Mouse (Mus musculus) splenic B cell, adult 2 months (primary cell): ENCODE measurements around the gene Scube1.

Experiments used
- DNase-seq: peaks from one replicate; pipeline ENCODE4 v3.0.0-alpha.2; 2011; ENCODE audit warnings: low read depth, low spot score
- H3K27me3 ChIP-seq: 2 replicates; pipeline ENCODE4 v1.6.1; 2012; ENCODE audit warnings: mild to moderate bottlenecking, low read length, moderate library complexity, mixed read lengths; ENCODE audit not compliant: control insufficient read depth, poor library complexity, insufficient read depth, severe bottlenecking
- H3K36me3 ChIP-seq: 2 replicates; pipeline ENCODE4 v1.6.1; 2012; ENCODE audit warnings: mild to moderate bottlenecking, low read length, moderate library complexity, mixed read lengths; ENCODE audit not compliant: control insufficient read depth, poor library complexity, insufficient read depth, severe bottlenecking

Scube1 gene

DNA sequence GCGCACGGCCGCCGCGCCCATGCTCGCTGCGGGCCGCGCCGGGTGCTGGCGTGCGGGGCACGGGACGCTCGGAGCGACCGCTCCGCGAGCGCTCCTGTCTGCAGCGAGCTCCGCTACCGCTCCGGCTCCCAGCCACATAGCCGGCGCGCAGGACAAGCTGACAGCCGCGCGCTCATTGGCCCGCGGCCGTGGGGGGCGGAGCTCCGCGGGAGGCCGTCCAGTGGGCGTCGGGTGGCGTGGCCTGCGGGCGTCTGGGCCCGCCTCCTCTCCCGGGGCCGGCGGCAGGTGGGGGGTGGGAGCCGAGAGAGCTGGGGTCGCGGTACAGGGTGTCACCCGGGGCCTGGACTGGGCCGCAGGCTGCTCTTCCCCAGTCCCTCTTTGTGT lies at the start of gene Scube1:
Scube1 (minus strand) TSS at position 136 of the 384 bp plus-strand sequence.
- DNase-seq, result no peak
- Histone ChIP-seq H3K27me3 (no peaks in the 10 kb centered on the region), H3K36me3 (no peaks in the 10 kb centered on the region)

DNA sequence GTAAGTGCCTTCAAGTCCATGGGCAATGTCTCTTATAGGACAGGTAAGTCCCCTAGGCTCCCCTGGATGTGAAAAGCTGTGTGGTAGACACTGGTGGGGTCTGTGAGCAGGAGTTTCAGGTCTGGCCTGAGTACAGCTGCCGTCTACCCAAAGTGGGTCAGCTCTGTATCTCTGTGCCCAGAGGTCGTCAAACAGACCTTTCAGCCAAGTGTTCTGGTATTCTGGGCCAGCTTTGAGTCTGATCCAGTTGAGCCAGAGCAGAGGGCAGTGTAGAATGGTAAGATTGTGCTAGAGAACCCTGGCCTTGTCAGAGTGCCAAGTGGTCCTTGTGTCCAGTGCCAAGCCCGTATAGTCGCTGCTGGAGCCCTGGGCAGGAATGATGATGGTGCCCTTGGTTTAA lies 48.1 kb upstream of the Scube1 start:
- no peaks in the 10 kb centered on the region for H3K27me3 ChIP-seq
- no peaks in the 10 kb centered on the region for H3K36me3 ChIP-seq
- DNase-seq, result no peak

DNA sequence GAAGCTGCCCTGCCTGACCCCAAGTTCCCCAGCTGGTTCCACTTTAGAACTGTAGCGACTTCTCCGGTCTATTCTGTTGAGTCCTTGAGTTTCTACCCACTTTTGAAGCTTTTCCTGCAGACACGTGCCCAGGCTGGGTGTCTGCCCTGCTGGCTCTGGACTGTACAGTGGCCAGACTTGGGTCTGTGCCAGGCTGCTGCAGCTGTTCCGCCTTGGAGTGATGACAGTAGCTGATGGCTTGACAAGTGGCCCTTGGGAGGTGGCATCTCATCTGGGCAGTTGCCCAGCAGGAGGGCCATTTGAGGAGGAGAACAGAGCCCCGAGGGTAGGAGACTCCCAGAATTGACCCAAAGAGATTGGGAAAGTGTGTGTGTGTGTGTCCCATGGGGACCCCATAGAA lies 47.6 kb upstream of the Scube1 start:
- H3K27me3 ChIP-seq, result no peaks in the 10 kb centered on the region
- no peak for DNase-seq
- H3K36me3 ChIP-seq, result no peaks in the 10 kb centered on the region

DNA sequence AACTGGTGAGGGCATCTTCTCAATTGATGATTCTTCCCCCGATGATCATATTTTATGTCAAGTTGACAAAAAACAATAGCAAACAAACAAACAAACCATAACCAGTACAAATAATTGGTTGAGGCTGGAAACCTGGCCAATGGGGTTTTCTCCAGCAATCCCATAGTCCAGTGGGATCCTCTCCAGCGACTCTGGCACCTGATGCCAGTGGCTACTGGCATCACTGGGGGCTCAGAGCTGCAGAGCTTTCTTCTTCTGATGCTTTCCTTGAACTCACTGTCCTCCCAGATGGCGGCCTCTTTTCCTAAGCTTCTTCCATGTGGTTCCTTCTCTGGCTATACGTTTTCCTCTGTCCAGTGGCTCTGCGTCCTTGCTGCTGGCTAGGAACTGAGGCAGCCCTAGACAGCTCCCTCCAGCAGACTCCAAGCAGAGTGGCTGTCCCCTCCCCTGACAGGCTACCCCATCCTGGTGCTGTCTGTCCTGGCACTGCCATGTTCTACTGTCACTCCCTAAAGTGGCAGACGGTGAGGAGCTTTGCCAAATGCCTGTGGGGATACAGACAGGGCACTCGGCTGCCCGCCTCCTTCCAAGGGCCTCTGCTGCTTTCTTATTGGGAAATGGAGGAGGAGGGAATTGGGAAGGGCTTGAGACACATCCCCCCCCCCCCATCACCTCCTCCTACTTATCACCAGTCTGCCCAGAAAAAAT lies 46.7 kb upstream of the Scube1 start:
- Histone ChIP-seq H3K36me3 (no peaks in the 10 kb centered on the region), H3K27me3 (no peaks in the 10 kb centered on the region)
- no peak for DNase-seq

DNA sequence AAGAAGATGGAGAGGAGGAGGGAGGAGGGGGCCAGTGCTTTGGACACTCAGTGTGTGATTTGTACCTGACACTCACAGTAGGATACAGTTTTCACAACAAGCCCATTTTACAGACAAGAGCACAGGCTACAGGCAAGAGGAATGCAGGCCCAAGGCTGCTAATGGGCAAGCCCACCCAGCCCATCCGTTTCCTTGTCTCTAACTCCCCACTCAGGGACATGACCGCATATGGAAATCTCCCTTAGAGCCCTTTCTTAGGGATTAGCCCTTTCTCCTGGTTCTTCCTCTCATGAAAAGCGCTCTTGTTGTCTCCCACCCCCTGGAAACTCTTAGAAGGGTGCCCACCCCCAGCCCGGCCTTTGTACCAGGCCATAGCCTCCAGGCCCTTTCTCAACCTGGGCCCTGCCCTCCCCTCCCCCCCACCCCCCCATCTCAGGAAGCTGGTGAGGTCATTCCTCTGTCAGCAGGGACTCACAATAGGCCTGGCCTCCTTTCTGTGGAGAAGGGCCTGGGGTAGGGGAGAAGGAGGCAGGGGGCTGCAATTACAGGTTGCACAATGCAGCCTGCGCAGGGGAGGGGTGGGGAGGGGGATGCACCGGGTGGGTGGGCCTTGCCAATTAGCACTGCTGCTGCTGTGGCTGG lies 40.7 kb upstream of the Scube1 start:
- H3K27me3 ChIP-seq, result no peaks in the 10 kb centered on the region
- no peaks in the 10 kb centered on the region for H3K36me3 ChIP-seq
- DNase-seq, result no peak

DNA sequence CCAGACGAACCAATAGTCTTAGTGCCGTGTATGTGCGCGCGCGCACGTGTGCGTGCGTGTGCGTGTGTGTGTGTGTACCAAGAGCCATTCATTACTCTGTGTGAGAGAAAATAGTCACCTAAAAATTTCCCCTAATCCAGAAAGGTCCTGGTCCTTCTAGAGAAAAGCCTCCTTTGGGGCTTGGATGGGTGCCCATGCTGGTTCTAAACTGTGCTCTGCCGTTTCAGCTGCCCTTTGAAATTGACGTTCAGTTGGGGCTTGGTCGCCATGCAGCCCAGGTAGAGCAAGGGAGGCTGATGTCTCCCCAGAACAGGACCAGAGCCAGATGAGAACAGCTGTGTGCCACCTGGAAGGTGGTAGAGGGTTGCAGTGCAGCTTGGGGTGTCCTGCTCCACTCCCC lies 36.7 kb upstream of the Scube1 start:
- no peaks in the 10 kb centered on the region for H3K36me3 ChIP-seq
- no peaks in the 10 kb centered on the region for H3K27me3 ChIP-seq
- no peak for DNase-seq

DNA sequence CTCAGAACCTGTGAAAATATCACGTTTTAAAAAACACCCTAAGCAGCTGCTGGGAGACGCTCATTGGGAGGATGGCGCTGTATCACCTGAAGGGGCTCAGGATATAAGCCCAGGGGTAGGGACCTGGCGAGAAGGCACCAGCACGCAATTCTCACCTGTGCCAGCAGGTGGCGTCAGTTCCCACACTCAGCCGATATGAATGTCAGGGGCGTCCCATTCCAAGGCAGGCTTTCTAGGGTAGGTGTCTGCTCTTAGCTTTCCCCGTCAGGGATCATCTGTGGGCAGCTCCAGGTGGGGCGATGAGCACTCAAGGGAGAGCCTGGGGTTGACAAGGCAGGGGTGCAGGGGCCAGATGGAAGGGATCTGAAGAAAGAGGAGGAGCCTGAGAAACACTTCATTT lies 35.9 kb upstream of the Scube1 start:
- Histone ChIP-seq H3K36me3 (no peaks in the 10 kb centered on the region), H3K27me3 (no peaks in the 10 kb centered on the region)
- peak; percentile 35 for DNase-seq

DNA sequence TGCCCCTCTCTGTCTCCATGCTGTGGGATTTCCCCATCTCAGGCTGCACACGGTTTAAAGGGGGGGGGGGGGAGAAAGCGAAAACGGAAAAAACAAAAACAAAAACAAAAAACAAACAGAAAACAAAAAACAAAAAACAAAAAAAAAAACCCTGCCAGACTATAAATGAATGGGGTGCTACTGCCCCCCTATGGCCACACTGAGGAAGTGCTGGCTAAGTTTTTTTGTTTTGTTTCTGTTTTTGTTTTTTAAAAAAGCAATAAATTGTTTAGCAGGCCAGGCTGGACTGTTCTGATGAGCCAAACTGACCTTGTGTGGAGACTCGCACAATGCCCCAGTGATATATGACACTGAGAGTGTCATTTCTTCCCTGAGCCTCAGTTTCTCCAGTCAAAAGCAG lies 34.1 kb upstream of the Scube1 start:
- H3K36me3 ChIP-seq, result no peaks in the 10 kb centered on the region
- no peak for DNase-seq
- no peaks in the 10 kb centered on the region for H3K27me3 ChIP-seq

DNA sequence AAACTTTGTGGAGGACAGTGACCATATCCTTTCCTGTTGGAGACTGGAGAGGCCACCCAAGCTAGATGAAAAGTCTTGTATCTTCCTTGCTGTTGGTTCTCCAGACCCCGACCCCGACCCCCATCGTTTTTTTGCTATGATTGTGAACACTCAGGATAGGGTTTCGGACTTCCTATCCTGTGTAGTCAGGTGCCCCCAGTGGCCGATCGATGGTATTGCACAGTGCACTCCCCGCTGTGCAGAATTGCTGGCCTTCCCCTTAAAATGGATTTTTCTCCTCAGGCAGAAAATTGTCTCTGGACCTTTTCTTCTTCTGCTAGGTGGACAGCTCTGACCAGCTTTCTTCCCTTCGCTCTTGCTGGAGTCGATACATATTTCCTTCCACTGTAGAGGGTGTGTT lies 31.9 kb upstream of the Scube1 start:
- no peaks in the 10 kb centered on the region for H3K36me3 ChIP-seq
- peak; percentile 27 for DNase-seq
- no peaks in the 10 kb centered on the region for H3K27me3 ChIP-seq

DNA sequence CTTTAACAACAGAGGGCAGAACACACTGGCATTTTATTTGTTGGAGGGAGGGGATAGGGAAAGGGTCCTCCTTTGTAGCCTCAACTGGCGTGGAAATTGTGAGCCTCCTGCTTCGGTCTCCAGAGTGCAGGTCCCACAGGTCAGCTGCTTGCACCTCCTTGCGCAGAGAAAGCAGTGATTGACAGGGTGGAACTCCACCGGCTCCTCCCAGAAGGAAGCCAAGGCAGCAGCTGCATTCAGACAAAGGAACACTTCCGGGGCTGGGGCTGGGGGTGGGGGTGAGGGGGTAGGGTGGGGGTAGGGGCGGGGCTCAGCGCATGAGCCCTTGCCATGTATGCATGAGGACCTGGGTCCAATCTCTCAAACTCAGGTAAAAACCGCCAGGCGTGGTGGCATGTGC lies 24.6 kb upstream of the Scube1 start:
- no peak for DNase-seq
- Histone ChIP-seq H3K36me3 (no peaks in the 10 kb centered on the region), H3K27me3 (no peaks in the 10 kb centered on the region)

DNA sequence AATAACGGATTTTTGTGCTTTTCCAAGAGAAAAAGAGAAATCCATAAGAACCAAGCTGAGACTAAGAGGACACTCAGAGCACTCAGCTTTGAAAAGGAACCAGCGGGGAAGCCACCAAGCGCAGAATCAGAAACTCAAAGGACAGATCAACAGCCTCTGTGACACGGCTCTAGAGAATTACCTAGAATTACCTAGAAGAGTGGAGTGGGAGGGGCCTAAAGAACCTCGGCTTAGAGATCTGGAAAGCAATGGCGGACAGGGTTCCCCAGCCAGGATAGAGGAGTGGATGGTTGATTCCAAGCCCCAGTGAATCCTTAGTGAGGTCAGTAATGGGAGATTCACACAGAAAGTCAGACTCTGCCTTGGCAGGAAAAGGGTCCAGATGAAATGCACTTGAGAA lies 24.2 kb upstream of the Scube1 start:
- H3K27me3 ChIP-seq, result no peaks in the 10 kb centered on the region
- no peaks in the 10 kb centered on the region for H3K36me3 ChIP-seq
- DNase-seq, result no peak

DNA sequence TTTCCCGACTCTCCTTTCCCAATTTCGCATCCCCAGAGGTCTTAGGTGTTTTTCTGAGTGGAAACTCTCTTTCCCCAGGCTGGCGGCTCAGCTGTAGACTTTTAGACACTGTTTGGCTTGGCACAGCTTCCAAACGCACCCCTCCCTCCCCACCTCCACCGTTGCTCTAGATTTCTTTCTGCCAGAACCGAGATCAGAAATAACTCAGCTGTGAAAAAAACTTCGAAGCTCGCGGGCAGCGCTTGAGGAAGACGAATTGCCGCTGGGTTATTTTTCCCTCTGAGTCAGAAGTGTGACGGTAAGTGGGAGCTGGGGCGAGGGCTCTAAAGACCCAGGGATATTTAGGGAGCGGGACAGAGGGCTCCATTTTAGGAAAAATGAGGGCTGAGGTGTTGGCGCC lies 21.5 kb upstream of the Scube1 start:
- H3K36me3 ChIP-seq, result no peaks in the 10 kb centered on the region
- H3K27me3 ChIP-seq, result no peaks in the 10 kb centered on the region; the same call in 1 of the 2 replicates
- DNase-seq, result no peak

DNA sequence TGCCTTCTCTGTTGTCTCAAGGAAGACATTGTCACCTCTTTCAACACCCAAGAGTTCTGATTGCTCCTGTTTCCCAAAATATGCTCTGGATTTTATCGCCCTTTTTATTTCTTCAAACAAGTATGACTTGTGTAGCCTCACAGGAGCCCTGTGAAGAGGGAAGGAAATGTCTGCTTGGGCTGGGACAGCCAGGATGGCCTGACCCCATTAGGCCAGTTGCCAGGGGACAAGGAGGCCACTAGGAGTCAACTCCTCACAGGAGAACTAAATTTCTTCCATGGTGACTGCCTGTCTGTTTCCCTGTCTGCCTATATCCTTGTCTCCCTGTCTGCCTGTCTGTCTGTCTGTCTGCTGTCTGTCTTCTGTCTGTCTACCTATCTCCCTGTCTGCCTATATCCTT lies 17.2 kb upstream of the Scube1 start:
- no peak for DNase-seq
- no peaks in the 10 kb centered on the region for H3K36me3 ChIP-seq
- no peaks in the 10 kb centered on the region; the same call in 1 of the 2 replicates for H3K27me3 ChIP-seq

DNA sequence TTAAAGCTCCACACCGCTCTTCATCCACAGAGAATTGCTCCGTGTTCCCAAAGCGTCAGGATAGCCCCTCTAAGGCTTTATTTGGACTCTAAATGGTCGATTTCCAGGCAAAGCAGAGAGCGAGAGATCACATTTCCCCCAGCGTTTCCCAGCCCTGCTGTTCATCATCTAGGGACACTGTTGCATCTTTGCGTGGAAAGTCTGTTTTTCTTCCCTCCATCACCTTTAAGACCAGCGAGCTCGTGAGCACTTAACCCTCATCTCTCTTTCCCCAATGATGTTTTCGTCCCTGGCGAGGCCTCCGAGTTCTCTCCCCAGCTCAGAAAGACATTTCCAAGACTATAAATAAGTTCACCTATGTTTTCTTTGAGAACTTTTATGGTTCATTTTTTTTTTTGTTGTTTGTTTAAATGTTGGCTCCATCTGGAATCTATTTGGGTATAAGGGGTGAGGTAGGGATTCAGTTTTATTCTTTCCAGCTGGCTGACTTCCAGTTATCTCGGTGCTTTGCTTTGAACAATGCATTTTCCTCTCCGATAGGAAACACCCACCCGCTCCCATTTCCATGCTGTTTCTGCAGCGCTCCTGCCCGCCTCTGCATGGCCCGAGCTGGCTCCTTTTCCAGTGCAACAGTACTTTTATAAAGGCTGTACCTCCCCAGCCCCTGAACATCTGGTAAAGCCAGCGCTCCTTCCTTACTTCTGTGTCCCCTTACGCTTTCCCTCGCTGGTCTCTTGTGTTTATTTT lies 16.0 kb upstream of the Scube1 start:
- no peaks in the 10 kb centered on the region for H3K36me3 ChIP-seq
- no peak for DNase-seq
- H3K27me3 ChIP-seq, result no peaks in the 10 kb centered on the region; the same call in 1 of the 2 replicates

DNA sequence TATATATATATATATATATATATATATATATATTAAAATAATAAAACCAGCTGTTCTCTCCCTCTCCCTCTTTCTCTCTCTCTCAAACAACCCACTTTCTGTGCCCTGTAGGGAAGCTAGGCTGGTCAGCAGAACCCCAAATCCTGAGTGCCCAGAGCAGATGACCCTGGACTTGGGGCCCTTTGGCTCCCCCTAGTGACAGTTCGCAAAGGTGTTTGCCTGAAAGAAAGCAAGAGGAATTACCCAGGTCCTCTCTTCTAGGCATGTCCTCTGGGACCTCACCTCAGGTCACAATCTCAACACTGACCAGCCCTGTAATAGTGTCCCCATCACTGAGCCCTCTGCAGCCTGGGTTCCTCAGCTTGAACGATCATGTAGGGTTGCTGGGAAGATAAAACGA lies 2.8 kb upstream of the Scube1 start:
- Histone ChIP-seq H3K27me3 (no peaks in the 10 kb centered on the region), H3K36me3 (no peaks in the 10 kb centered on the region)
- DNase-seq, result peak; percentile 36
